Mouse (Mus musculus) hindbrain, embryonic 15.5 days (tissue): ENCODE data around the gene Sapcd2. TPM values are rescaled to one million over a fixed set of nuclear protein-coding genes. Genes with fewer than 3 reads are reported as not detected.

ENCODE experiments used
- ATAC-seq: fragments of 200-750 bp; cut with Nextera tagmentation; 2 replicates; pipeline ENCODE4 v1.8.0; 2017; ENCODE audit warnings: low read depth, moderate number of reproducible peaks, moderate TSS enrichment; ENCODE audit not compliant: low FRiP score
- H3K27ac ChIP-seq: fragments of 300-500 bp; sonication (generic); replicated peaks from 2 replicates; pipeline ENCODE4 v1.5.1; 2015; ENCODE audit warnings: mild to moderate bottlenecking, inconsistent platforms
- H3K27me3 ChIP-seq: fragments of 300-500 bp; sonication (generic); 2 replicates; pipeline ENCODE4 v1.6.1; 2015; ENCODE audit warnings: control low read depth, inconsistent platforms
- H3K36me3 ChIP-seq: fragments of 300-500 bp; sonication (generic); 2 replicates; pipeline ENCODE4 v1.6.1; 2015; ENCODE audit warnings: control low read depth, inconsistent platforms
- H3K4me1 ChIP-seq: fragments of 300-500 bp; sonication (generic); replicated peaks from 2 replicates; pipeline ENCODE4 v1.6.1; 2015; ENCODE audit warnings: control low read depth, inconsistent platforms
- H3K4me2 ChIP-seq: fragments of 300-500 bp; sonication (generic); 2 replicates; pipeline ENCODE4 v1.6.1; 2015; ENCODE audit warnings: moderate library complexity, mild to moderate bottlenecking, inconsistent platforms
- H3K4me3 ChIP-seq: fragments of 300-500 bp; sonication (generic); 2 replicates; pipeline ENCODE4 v1.5.1; 2015; ENCODE audit warnings: mild to moderate bottlenecking, inconsistent platforms
- H3K9ac ChIP-seq: fragments of 300-500 bp; sonication (generic); 2 replicates; pipeline ENCODE4 v1.6.1; 2015; ENCODE audit warnings: inconsistent platforms
- H3K9me3 ChIP-seq: fragments of 300-500 bp; sonication (generic); 2 replicates; pipeline ENCODE4 v1.6.1; 2016; ENCODE audit warnings: control low read depth, inconsistent platforms
- WGBS: fragments of 180-500 bp; shearing (Covaris S2); methylation state at CpG from one replicate; pipeline ENCODE4 v1.1.7; 2015; 5-methylcytosine and 5-hydroxymethylcytosine counted together
- polyA plus RNA-seq: library from polyadenylated mRNA; unstranded; fragments of >200 nt; fragmentation: Nextera tagmentation; extraction: Ambion mirVana; gene quantifications from 2 replicates; pipeline ENCODE4 v1.2.1, GENCODE M21; 2015

Sapcd2 gene
- polyA plus RNA-seq, 1 experiment from 2014 or later: 11.8 TPM

DNA sequence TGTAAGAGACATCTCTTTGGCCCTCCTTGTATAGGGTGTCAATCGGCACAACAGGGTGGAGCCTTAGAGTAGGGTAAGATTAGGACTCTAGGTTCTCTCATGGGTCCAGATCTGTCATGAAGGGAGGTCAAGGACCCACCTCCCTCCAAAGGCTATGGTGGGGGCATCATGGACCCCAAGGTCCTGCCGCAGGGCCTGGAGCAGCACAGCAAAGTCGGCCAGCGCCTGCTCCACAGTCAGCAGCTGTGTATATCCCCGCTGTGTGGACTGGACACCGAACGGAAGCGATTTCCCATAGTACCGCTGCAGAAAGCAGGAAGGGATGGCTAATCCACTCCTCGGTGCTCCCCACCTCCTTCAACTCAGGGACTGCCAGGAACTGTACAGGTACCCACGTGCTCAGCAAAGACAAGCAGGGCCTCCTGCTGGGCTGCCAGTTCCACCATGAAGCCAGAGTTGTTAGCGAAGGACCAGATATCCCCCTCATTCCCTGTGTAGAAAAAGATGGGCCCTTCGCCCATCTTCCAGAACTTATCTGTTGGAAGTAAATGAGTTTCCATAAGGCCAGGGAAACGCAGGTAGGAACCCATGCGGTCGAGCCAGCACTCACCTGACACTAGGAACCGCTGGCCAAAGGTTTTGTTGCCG is 16.6 kb upstream of the Sapcd2 start:
- Histone ChIP-seq H3K9me3 (no peaks in the 10 kb centered on the region), H3K4me3 (peak overlapping the region; percentile 50), H3K36me3 (peaks cover 22% of the 10 kb centered on the region), H3K27me3 (no peaks in the 10 kb centered on the region), H3K27ac (no peak overlapping the region), H3K4me2 (peak overlapping the region; percentile 98), H3K4me1 (peaks cover 24% of the 10 kb centered on the region), H3K9ac (peak overlapping the region; percentile 65)
- 38% methylated on average over 18 of the region's 18 CpGs for WGBS
- ATAC-seq: peak; percentile 14; the same call in 1 of the 2 replicates

DNA sequence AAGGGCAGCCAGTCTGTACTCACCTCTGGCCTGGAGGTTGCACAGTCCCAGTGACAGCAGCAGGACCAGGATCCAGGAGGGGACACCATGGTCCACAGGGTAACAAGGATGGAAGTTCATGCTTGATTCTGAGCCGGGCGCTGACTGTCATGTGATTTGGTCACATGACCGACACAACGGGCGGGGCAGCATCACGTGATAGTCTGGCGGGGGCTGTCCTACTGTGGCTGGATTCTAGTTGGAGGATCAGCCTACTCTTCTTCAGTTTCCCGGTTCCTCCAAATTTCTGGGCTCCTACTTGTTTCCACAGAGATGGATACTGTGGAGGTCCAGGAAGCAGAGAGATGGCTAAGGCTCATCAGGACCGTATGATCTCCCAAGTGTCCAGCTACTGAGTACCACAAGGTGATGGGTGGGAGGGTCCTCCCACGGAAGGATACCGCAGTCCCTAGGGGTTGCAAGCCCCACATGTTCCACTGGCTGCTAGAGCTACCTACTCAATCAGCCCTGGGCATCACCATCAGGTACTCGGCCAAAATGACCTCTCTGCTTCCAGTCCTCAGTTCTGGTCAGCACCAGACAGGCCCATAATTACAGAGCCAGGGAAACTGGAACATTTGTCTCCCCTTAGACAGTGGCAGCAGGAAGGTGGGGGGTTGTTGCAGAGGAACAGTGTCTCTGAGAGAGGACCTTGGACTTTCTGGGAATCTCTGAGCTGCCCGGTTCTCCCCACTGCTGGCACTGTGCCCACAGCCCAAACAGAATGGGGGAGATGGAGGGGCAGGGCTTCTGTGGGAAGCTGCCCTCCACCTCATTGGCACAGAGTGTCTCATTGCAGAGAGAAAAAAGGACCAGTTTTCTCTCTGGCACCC is 15.7 kb upstream of the Sapcd2 start, which contains the start of gene Dpp7:
Gene Dpp7 (minus strand): TSS at position 152 of the 872 bp plus-strand sequence.
- peak within 1 kb of the TSS; percentile 98 for H3K4me2 ChIP-seq
- peak within 1 kb of the TSS; percentile 50 for H3K4me3 ChIP-seq
- peak; percentile 88 for ATAC-seq
- H3K9me3 ChIP-seq: no peaks in the 10 kb centered on the region
- WGBS: 2% methylated on average over 13 of the region's 13 CpGs
- no peaks in the 10 kb centered on the region for H3K27me3 ChIP-seq
- peak within 1 kb of the TSS; percentile 65 for H3K9ac ChIP-seq
- peaks cover 24% of the 10 kb centered on the region for H3K4me1 ChIP-seq
- H3K36me3 ChIP-seq: peaks cover 13% of the 10 kb centered on the region
- H3K27ac ChIP-seq: no peak within 1 kb of the TSS

DNA sequence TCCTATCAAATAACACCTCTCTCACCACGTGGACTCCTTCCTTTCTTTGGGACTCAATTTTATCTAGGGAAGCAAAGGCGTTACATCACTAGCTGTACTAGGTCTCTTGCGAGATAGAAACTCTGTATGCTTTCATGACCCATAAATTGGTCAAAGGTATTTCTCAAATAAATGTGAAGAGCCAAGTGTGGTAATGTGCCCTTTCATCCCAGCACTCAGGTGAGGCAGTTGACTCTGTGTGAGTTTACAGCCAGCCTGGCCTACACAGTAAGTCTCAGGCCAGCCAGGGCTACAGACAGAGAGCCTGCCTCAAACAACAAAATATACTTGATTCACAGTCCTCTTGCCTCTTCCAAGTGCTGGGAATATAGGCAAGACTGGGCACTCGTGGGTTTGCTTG is 12.3 kb upstream of the Sapcd2 start:
- Histone ChIP-seq H3K9ac (no peak overlapping the region), H3K27me3 (peaks cover 21% of the 10 kb centered on the region), H3K4me3 (no peak overlapping the region), H3K27ac (no peak overlapping the region), H3K36me3 (no peaks in the 10 kb centered on the region), H3K4me2 (no peak overlapping the region), H3K9me3 (no peaks in the 10 kb centered on the region), H3K4me1 (peaks cover 24% of the 10 kb centered on the region)
- no peak for ATAC-seq
- 83% methylated on average over 4 of the region's 4 CpGs for WGBS

DNA sequence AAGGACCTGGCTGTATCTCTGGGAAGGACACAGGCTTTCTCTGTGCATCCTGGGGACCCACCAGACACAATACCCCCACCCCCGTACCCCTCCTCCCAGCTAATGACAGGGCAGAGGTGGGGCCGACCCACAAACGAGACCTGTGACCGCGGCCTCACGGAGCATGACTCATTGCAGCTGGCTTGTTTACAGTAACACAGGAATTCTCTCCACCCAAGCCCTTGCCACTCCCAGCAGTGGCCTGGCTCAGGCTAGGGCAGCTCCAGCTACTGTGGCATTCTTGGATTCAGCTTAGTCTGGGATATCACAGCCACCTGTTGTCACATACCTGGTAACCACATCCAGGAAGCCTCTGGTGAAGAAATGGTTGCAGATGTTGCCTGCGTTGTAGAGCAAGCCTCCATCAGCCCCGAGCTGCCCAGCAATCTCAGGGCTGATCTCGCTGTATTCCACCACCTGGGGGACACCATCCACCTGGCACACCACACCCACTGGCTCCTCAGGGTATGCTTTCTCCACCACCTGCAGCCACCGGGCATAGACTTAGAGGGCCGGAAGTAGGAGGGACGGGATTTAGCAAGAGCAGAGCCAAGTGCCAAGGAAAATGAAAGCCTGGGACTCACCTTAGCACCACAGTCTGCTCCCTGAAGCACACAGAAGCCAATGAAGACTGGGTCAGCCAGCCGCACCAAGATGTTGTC is 8.5 kb upstream of the Sapcd2 start:
- Histone ChIP-seq H3K36me3 (no peaks in the 10 kb centered on the region), H3K27me3 (peaks cover 33% of the 10 kb centered on the region), H3K9me3 (no peaks in the 10 kb centered on the region), H3K4me2 (no peak overlapping the region), H3K27ac (no peak overlapping the region), H3K4me3 (no peak overlapping the region), H3K9ac (no peak overlapping the region), H3K4me1 (peaks cover 12% of the 10 kb centered on the region)
- 72% methylated on average over 13 of the region's 13 CpGs for WGBS
- no peak for ATAC-seq

DNA sequence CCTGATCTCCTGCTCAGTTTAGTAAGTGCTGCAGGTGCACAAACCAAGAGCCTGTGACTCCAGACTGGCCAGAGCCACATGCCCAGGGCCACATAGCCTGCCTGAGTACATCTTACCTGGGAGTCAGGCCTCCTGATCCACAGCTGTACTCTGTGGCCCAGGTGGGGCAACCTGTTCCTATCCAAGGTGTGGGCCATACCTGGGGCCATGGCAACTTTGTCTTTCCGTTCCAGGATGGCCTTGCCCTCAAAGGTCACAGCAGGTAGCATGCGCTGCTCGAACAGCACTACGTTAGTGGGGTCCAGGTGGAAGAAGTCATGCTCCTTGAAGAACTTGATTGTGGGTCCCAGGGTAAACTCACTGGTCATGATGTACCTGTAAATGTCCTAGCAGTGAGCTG is 7.8 kb upstream of the Sapcd2 start:
- H3K4me1 ChIP-seq: peaks cover 12% of the 10 kb centered on the region
- H3K27ac ChIP-seq: no peak overlapping the region
- ATAC-seq: no peak
- WGBS: 90% methylated on average over 4 of the region's 4 CpGs
- peaks cover 33% of the 10 kb centered on the region for H3K27me3 ChIP-seq
- no peak overlapping the region for H3K4me3 ChIP-seq
- peak overlapping the region; percentile 99; the same call in 1 of the 2 replicates for H3K4me2 ChIP-seq
- H3K9me3 ChIP-seq: no peaks in the 10 kb centered on the region
- no peaks in the 10 kb centered on the region for H3K36me3 ChIP-seq
- no peak overlapping the region for H3K9ac ChIP-seq

DNA sequence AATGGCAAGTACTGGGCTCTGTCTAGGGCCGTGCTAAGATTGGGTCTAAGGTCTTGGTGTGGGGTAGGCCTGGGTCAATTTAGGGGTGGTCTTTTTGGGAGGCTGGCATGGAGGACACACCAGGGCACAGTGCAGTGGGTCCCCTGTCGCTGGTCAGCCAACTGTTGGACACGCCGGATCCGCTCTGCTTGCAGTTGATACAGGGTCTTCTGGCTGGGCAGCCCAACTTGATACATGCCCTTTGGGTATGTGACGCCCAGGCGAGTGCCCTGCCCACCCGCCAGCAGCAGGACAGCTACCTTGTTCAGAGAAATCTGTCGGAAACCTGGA is 7.4 kb upstream of the Sapcd2 start:
- no peak overlapping the region for H3K27ac ChIP-seq

DNA sequence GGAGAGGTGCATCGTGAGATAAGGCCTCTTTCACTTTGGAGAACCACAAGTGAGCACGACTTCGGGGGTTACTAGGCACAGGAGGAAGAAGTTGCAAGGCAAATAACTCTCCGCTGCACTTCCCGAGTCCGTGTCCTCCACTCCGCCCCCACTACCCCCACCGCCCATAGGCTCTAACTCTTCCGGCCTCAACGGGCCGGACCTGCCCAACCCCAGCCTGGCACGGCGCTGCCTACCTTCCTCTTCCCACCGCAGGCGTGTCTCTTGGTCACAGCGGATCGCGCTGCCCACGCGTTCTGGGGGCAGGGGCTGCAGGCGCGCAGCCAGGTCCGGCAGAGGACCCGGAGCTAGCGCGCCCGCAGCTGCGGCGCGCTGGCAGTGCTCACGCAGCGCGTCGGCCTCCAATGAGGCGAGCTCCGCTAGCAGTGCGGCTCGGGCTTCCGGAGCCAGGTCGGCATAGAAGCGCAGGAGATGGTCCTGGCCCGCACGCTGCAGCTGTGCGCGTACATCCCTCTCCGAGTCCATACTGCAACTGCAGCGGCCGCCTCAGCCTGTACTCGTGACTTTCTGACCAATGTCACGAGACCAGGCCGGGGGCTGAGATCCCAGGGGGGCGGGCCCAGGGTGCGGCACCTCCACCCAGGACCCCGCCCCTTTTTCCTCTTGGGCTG is 6.9 kb upstream of the Sapcd2 start, which contains the start of gene Uap1l1:
Gene Uap1l1 (minus strand): TSS at position 592 of the 671 bp plus-strand sequence.
- H3K4me2 ChIP-seq: peak within 1 kb of the TSS; percentile 99
- WGBS: under 1% methylated on average over 54 of the region's 54 CpGs
- peak within 1 kb of the TSS; percentile 59 for H3K4me3 ChIP-seq
- peaks cover 33% of the 10 kb centered on the region for H3K27me3 ChIP-seq
- H3K9me3 ChIP-seq: no peaks in the 10 kb centered on the region
- peak; percentile 83 for ATAC-seq
- H3K9ac ChIP-seq: peak within 1 kb of the TSS; percentile 64
- H3K36me3 ChIP-seq: no peaks in the 10 kb centered on the region
- no peak within 1 kb of the TSS for H3K27ac ChIP-seq
- peaks cover 12% of the 10 kb centered on the region for H3K4me1 ChIP-seq

More for the DNA sequence above, 7.4 kb upstream of the Sapcd2 start:
- H3K4me1 ChIP-seq: peaks cover 12% of the 10 kb centered on the region
- peaks cover 33% of the 10 kb centered on the region for H3K27me3 ChIP-seq
- 0 out of 2 replicates have a peak overlapping the region, but pooled peaks have one; percentile 64 for H3K9ac ChIP-seq
- H3K4me3 ChIP-seq: peak overlapping the region; percentile 59
- ATAC-seq: 0 out of 2 replicates have a peak, but pooled peaks have one; percentile 31
- no peaks in the 10 kb centered on the region for H3K36me3 ChIP-seq
- H3K4me2 ChIP-seq: peak overlapping the region; percentile 99
- WGBS: 33% methylated on average over 9 of the region's 9 CpGs
- no peaks in the 10 kb centered on the region for H3K9me3 ChIP-seq

DNA sequence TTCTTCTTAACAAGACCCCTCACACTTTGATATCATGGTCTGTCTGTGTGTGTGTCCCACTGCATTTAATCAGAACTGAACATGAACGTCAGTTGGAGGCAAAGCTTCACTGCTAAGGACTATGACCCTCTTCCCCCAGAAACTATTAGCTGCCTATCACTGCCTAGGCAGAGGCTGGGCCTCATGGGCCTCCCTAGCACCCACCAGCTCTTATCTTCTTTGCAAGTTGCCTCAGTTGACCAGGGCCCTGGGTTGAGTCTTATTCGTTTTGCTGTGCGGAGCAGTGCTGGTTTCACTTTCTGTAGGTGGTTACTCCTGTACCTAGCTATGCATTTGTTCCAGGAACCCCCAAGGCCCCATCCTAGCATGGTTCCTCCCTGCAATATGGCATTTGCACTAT is 2.1 kb upstream of the Sapcd2 start:
- H3K27me3 ChIP-seq: peaks cover 18% of the 10 kb centered on the region
- H3K27ac ChIP-seq: no peak overlapping the region
- no peak for ATAC-seq
- no peak overlapping the region for H3K9ac ChIP-seq
- H3K36me3 ChIP-seq: no peaks in the 10 kb centered on the region
- 88% methylated on average over 3 of the region's 3 CpGs for WGBS
- H3K4me3 ChIP-seq: no peak overlapping the region
- no peaks in the 10 kb centered on the region for H3K9me3 ChIP-seq
- H3K4me1 ChIP-seq: peaks cover 27% of the 10 kb centered on the region
- no peak overlapping the region for H3K4me2 ChIP-seq

DNA sequence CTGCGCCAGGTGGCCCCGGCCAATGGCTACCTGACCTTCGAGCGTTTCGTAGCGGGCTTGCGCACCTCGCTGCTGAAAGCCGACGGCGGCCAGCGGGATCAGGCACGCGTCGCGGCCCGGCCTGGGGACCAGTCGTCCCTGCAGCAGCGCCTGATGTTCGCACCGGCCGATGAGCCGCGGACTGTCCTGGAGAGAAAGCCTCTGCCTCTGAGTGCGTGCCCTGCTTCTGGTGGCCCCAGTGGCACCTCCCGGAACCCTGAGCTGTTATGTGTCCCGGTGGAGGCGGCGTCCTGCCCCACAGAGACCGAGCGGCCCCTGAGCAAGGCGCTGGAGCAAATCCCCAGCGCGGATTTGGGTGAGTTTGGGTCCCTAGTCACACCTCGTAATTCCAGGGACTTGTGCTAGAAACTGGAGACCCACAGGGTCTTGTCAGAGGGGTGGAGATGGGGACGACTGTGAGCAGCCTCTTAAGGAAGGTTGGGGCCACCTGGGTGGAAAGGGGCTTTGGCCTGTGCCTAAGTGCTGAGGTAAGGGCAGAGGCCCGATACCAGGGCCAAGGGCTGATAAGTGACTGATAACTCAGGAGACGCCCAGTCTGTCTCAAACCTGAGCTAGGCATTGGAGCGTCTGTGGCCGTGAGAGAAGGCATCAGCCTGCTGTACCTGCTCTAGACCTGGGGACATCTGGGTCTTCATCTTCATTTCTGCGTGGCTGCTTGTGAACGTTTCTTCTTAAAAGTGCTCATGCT is 697 bp downstream of the Sapcd2 start:
- H3K4me1 ChIP-seq: peaks cover 19% of the 10 kb centered on the region
- 2% methylated on average over 42 of the region's 42 CpGs for WGBS
- H3K4me3 ChIP-seq: peak overlapping the region; percentile 74
- no peaks in the 10 kb centered on the region for H3K9me3 ChIP-seq
- no peaks in the 10 kb centered on the region for H3K36me3 ChIP-seq
- H3K9ac ChIP-seq: peak overlapping the region; percentile 60
- peaks cover 6% of the 10 kb centered on the region; the same call in 1 of the 2 replicates for H3K27me3 ChIP-seq
- ATAC-seq: no peak
- peak overlapping the region; percentile 99 for H3K4me2 ChIP-seq
- peak overlapping the region; percentile 59; the same call in 1 of the 2 replicates for H3K27ac ChIP-seq

DNA sequence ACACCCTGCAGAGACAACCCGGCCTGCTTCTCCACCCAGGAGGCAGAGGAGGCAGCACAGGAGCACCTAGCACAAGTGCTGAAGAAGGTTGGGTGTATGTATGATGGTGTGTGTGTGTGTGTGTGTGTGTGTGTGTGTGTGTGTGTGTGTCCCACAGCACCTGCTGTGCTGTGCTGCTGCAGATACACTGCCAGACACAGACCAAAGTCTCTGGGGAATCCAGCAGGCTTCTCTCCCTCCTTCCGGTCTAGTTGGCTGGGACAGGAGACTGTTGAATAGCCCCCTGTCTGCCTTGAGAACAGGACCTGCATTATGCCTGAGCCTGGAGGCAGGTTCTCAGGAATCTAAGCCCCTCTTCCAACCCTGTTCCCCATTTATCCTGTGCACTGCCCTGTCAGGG is 1.3 kb downstream of the Sapcd2 start:
- 9% methylated on average over 2 of the region's 2 CpGs for WGBS
- Histone ChIP-seq H3K9ac (no peak overlapping the region), H3K27me3 (peaks cover 6% of the 10 kb centered on the region; the same call in 1 of the 2 replicates), H3K4me1 (peaks cover 19% of the 10 kb centered on the region), H3K9me3 (no peaks in the 10 kb centered on the region), H3K4me3 (peak overlapping the region; percentile 74), H3K36me3 (no peaks in the 10 kb centered on the region), H3K27ac (no peak overlapping the region), H3K4me2 (peak overlapping the region; percentile 99)
- no peak for ATAC-seq

DNA sequence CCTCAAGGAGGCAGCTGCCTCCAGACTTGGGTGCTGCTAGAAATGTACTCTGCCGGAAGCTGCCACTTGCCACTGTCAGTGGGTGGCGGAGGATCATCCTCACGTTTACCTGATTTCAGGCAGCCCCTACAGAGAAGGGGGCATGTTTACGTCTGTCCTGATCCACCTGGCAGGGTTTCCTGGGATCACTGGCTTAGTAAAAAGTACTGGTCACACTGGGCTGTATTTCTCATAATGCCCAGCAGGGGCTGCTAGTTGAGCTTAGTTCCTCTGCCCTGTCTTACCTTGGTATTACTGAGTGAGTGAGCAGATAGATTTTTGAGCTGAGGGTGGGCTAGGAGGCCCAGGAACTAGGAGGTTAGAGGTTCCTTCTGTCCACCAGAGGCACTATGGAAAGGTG is 4.5 kb downstream of the Sapcd2 start:
- no peak overlapping the region for H3K9ac ChIP-seq
- no peak overlapping the region for H3K4me2 ChIP-seq
- H3K36me3 ChIP-seq: no peaks in the 10 kb centered on the region
- no peaks in the 10 kb centered on the region for H3K9me3 ChIP-seq
- 67% methylated on average over 4 of the region's 4 CpGs for WGBS
- ATAC-seq: no peak
- no peak overlapping the region for H3K4me3 ChIP-seq
- peaks cover 6% of the 10 kb centered on the region; the same call in 1 of the 2 replicates for H3K27me3 ChIP-seq
- peaks cover 16% of the 10 kb centered on the region for H3K4me1 ChIP-seq
- H3K27ac ChIP-seq: no peak overlapping the region
